Mouse (Mus musculus) CH12.LX (cell line): ENCODE results near the gene Fam69b. TPM values are rescaled to one million over a fixed set of nuclear protein-coding genes. Genes with fewer than 3 reads are reported as not detected.

Experiments used
- DNase-seq: peaks from one replicate; pipeline ENCODE4 v3.0.0-alpha.2; 2013; ENCODE audit errors: extremely low read depth
- H3K27ac ChIP-seq: 2 replicates; pipeline ENCODE4 v1.5.1; 2012; ENCODE audit warnings: low read depth, mild to moderate bottlenecking, control low read depth, moderate library complexity; ENCODE audit not compliant: insufficient read depth
- H3K27me3 ChIP-seq: replicated peaks from 2 replicates; pipeline ENCODE3; 2012; ENCODE audit warnings: inconsistent platforms
- H3K36me3 ChIP-seq, 2 experiments: replicated peaks in 1 of 2; 2 replicates each; pipeline versions ENCODE3 to v1.6.1; 2012; ENCODE audit warnings: inconsistent platforms in 1 of 2, low read length in 1 of 2, mild to moderate bottlenecking in 1 of 2, mixed read lengths in 1 of 2, moderate library complexity in 1 of 2; ENCODE audit not compliant: control insufficient read depth in 1 of 2, insufficient read depth in 1 of 2
- H3K4me1 ChIP-seq, 2 experiments: 2 replicates each; pipeline ENCODE4 v1.6.1; 2012; ENCODE audit warnings: inconsistent platforms in 1 of 2, moderate library complexity in 1 of 2; ENCODE audit not compliant: insufficient read depth in 2 of 2, control insufficient read depth in 1 of 2
- H3K4me2 ChIP-seq: 2 replicates; pipeline ENCODE4 v1.6.1; 2012; ENCODE audit warnings: low read depth, mild to moderate bottlenecking, control low read depth; ENCODE audit not compliant: poor library complexity, insufficient read depth, severe bottlenecking
- H3K4me3 ChIP-seq, 3 experiments: fragments of 150-350 bp in 1 of 3; sonication (generic) in 1 of 3; replicated peaks in 1 of 3; 2 replicates each; pipeline versions ENCODE3 to v1.5.1; 2011 to 2012; ENCODE audit warnings: low read depth in 2 of 3, low read length in 2 of 3, mild to moderate bottlenecking in 2 of 3, moderate library complexity in 2 of 3, control low read depth in 1 of 3, improper control_type of control experiment in 1 of 3, inconsistent platforms in 1 of 3, mixed read lengths in 1 of 3; ENCODE audit not compliant: poor library complexity in 1 of 3
- H3K79me2 ChIP-seq: replicated peaks from 2 replicates; pipeline ENCODE4 v1.6.1; 2012; ENCODE audit warnings: mild to moderate bottlenecking, moderate library complexity; ENCODE audit not compliant: control insufficient read depth, poor library complexity, insufficient read depth, severe bottlenecking; ENCODE audit errors: extremely low read depth
- H3K9ac ChIP-seq: 2 replicates; pipeline ENCODE4 v1.6.1; 2012; ENCODE audit warnings: low read depth, mild to moderate bottlenecking, control low read depth, moderate library complexity; ENCODE audit not compliant: insufficient read depth
- H3K9me3 ChIP-seq: replicated peaks from 2 replicates; pipeline ENCODE3; 2012; ENCODE audit warnings: low read length, inconsistent platforms, mixed read lengths
- BHLHE40 ChIP-seq: IDR thresholded peaks from 2 replicates; pipeline ENCODE4 v1.6.1; 2011; ENCODE audit warnings: mild to moderate bottlenecking, low read depth, low read length, improper control_type of control experiment
- CHD1 ChIP-seq: IDR thresholded peaks from 2 replicates; pipeline ENCODE4 v1.6.1; 2012; ENCODE audit warnings: low read depth, low read length, improper control_type of control experiment, inconsistent platforms
- CTCF ChIP-seq, 2 experiments: IDR thresholded peaks in 1 of 2; conservative IDR thresholded peaks in 1 of 2; 2 replicates each; pipeline ENCODE4 v1.5.1; 2011 to 2012; ENCODE audit warnings: low read depth in 2 of 2, low read length in 2 of 2, improper control_type of control experiment in 1 of 2, inconsistent platforms in 1 of 2, mild to moderate bottlenecking in 1 of 2, moderate library complexity in 1 of 2
- E2F4 ChIP-seq: IDR thresholded peaks from 2 replicates; pipeline ENCODE4 v1.6.1; 2011; ENCODE audit warnings: low read depth, low read length, improper control_type of control experiment; ENCODE audit not compliant: insufficient replicate concordance
- ELF1 ChIP-seq: IDR thresholded peaks from 2 replicates; pipeline ENCODE4 v1.6.1; 2014; ENCODE audit warnings: low read depth, mild to moderate bottlenecking, inconsistent platforms, low read length, improper control_type of control experiment
- EP300 ChIP-seq: IDR thresholded peaks from 2 replicates; pipeline ENCODE4 v1.6.1; 2011; ENCODE audit warnings: low read length, improper control_type of control experiment
- GABPA ChIP-seq: IDR thresholded peaks from 2 replicates; pipeline ENCODE4 v1.6.1; 2012; ENCODE audit warnings: low read depth, low read length, improper control_type of control experiment, inconsistent platforms; ENCODE audit not compliant: insufficient replicate concordance
- HCFC1 ChIP-seq: IDR thresholded peaks from 2 replicates; pipeline ENCODE4 v1.6.1; 2012; ENCODE audit warnings: low read depth, mild to moderate bottlenecking, inconsistent platforms, low read length, improper control_type of control experiment
- IRF4 ChIP-seq: IDR thresholded peaks from 2 replicates; pipeline ENCODE4 v1.6.1; 2014; ENCODE audit warnings: low read depth, mild to moderate bottlenecking, inconsistent platforms, low read length, improper control_type of control experiment
- JUN ChIP-seq: IDR thresholded peaks from 2 replicates; pipeline ENCODE4 v1.6.1; 2011; ENCODE audit warnings: low read depth, mild to moderate bottlenecking, low read length, improper control_type of control experiment, moderate library complexity; ENCODE audit not compliant: insufficient read depth
- JUND ChIP-seq: conservative IDR thresholded peaks from 2 replicates; pipeline ENCODE4 v1.6.1; 2011; ENCODE audit warnings: low read depth, low read length, improper control_type of control experiment
- KAT2A ChIP-seq: IDR thresholded peaks from 2 replicates; pipeline ENCODE4 v1.6.1; 2012; ENCODE audit warnings: low read length, improper control_type of control experiment, inconsistent platforms; ENCODE audit not compliant: insufficient replicate concordance
- NRF1 ChIP-seq: IDR thresholded peaks from 2 replicates; pipeline ENCODE4 v1.6.1; 2014; ENCODE audit warnings: low read depth, mild to moderate bottlenecking, inconsistent platforms, low read length, improper control_type of control experiment, moderate library complexity
- POLR2A ChIP-seq: IDR thresholded peaks from 2 replicates; pipeline ENCODE4 v1.6.1; 2011; ENCODE audit warnings: low read depth, mild to moderate bottlenecking, improper control_type of control experiment, low read length
- SMC3 ChIP-seq: IDR thresholded peaks from 2 replicates; pipeline ENCODE4 v1.6.1; 2011; ENCODE audit warnings: low read depth, low read length, improper control_type of control experiment
- UBTF ChIP-seq: IDR thresholded peaks from 2 replicates; pipeline ENCODE4 v1.6.1; 2012; ENCODE audit warnings: low read depth, mild to moderate bottlenecking, inconsistent platforms, low read length, improper control_type of control experiment, moderate library complexity
- ZC3H11A ChIP-seq: IDR thresholded peaks from 2 replicates; pipeline ENCODE4 v1.6.1; 2012; ENCODE audit warnings: low read depth, mild to moderate bottlenecking, inconsistent platforms, low read length, improper control_type of control experiment
- ZKSCAN1 ChIP-seq: IDR thresholded peaks from 2 replicates; pipeline ENCODE4 v1.6.1; 2012; ENCODE audit warnings: low read depth, inconsistent platforms, low read length, improper control_type of control experiment, borderline replicate concordance
- ZMIZ1 ChIP-seq: IDR thresholded peaks from 2 replicates; pipeline ENCODE4 v1.6.1; 2012; ENCODE audit warnings: low read depth, mild to moderate bottlenecking, inconsistent platforms, low read length, improper control_type of control experiment
- dilution Hi-C: fragments of 300-500 bp; cut with MboI; formaldehyde crosslinking; loops from 2 replicates; pipeline ENCODE4 v1.14.3; 2020; ENCODE audit warnings: low sequenced_read_pairs; ENCODE audit not compliant: extremely low pct_unique_long_range_greater_than_20kb, extremely low pct_ligation_motif_present
- in situ Hi-C: fragments of 300-500 bp; cut with MboI; formaldehyde crosslinking; loops from 3 replicates; pipeline ENCODE4 v1.14.3; 2019; ENCODE audit warnings: low sequenced_read_pairs, low pct_ligation_motif_present, low pct_unique_long_range_greater_than_20kb, mixed read lengths
- polyA plus RNA-seq: library from polyadenylated mRNA; unstranded; fragments of >175 nt; gene quantifications from 2 replicates; pipeline ENCODE4 v1.2.1, GENCODE M21; 2012; ENCODE audit warnings: low read depth; ENCODE audit not compliant: insufficient read length
- total RNA-seq, 2 experiments: library from RNA; depleted of rRNA; stranded (reverse); fragments of 300-350 nt in 1 of 2; fragments of >200 nt in 1 of 2; gene quantifications; 2 replicates each; pipeline ENCODE4 v1.2.3; 2012 to 2014

The Fam69b gene
- total and polyA plus RNA-seq, 3 experiments, result 0.16 to 1.2 TPM; not detected in 1

GRCm38 (mm10) chr2:26617331-26617730, 10.9 kb upstream of the Fam69b start:
- Histone ChIP-seq H3K79me2 (no peaks in the 10 kb centered on the region), H3K36me3 (no peaks in the 10 kb centered on the region), H3K9me3 (peaks cover 3% of the 10 kb centered on the region), H3K4me2 (no peak overlapping the region), H3K4me1 (no peaks in the 10 kb centered on the region), H3K4me3 (no peak overlapping the region), H3K27me3 (peaks cover 62% of the 10 kb centered on the region), H3K9ac (no peak overlapping the region), H3K27ac (no peak overlapping the region)
- in situ Hi-C loops, result no loop called here
- dilution Hi-C loops, result no loop called here
- no peak for DNase-seq
- no peak for TF ChIP-seq ZKSCAN1
- no peak for TF ChIP-seq ZMIZ1
- no peak for TF ChIP-seq ELF1
- TF ChIP-seq CTCF (conservative IDR thresholded peaks at IDR 0.05 in 1 of 2, IDR thresholded peaks at IDR 0.05 in 1 of 2; ENCODE audit: low read depth in 2 of 2, low read length in 2 of 2), result no peak
- no peak for TF ChIP-seq JUN
- TF ChIP-seq BHLHE40, result no peak
- TF ChIP-seq IRF4, result no peak
- TF ChIP-seq E2F4, result no peak
- TF ChIP-seq POLR2A, result no peak
- no peak for TF ChIP-seq UBTF
- TF ChIP-seq EP300, result no peak
- TF ChIP-seq ZC3H11A, result no peak

GRCm38 (mm10) chr2:26617928-26618327, 10.3 kb upstream of the Fam69b start:
- Histone ChIP-seq H3K36me3 (no peaks in the 10 kb centered on the region), H3K9me3 (peaks cover 3% of the 10 kb centered on the region), H3K27me3 (peaks cover 60% of the 10 kb centered on the region), H3K4me3 (no peak overlapping the region), H3K4me1 (no peaks in the 10 kb centered on the region), H3K79me2 (no peaks in the 10 kb centered on the region), H3K4me2 (no peak overlapping the region), H3K9ac (no peak overlapping the region), H3K27ac (no peak overlapping the region)
- in situ Hi-C loops, result no loop called here
- TF ChIP-seq JUND, result no peak
- no peak for TF ChIP-seq NRF1
- no peak for TF ChIP-seq CHD1
- TF ChIP-seq POLR2A, result no peak
- TF ChIP-seq ZKSCAN1, result no peak
- no peak for TF ChIP-seq SMC3
- TF ChIP-seq ZC3H11A, result no peak
- TF ChIP-seq HCFC1, result no peak
- TF ChIP-seq E2F4, result no peak
- no peak for TF ChIP-seq ELF1
- TF ChIP-seq GABPA, result no peak
- no peak for TF ChIP-seq KAT2A
- DNase-seq, result no peak
- dilution Hi-C loops, result no loop called here
